Mouse (Mus musculus) E14TG2a.4 (cell line): Measurements from ENCODE around the gene Ppfibp1.

Experiments
- CTCF ChIP-seq: conservative IDR thresholded peaks from 2 replicates; pipeline ENCODE4 v1.5.1; 2014; ENCODE audit warnings: low read length
- POU5F1 ChIP-seq: IDR thresholded peaks from 2 replicates; pipeline ENCODE4 v1.6.1; 2014; ENCODE audit warnings: low read length, borderline replicate concordance

GRCm38 (mm10) chr6:146958694-146959093 is 70.4 kb downstream of the Ppfibp1 start:
- no peak for TF ChIP-seq CTCF
- no peak for TF ChIP-seq POU5F1
